Mouse (Mus musculus): ENCODE measurements around the gene Lmo7. TPM values are rescaled to one million over a fixed set of nuclear protein-coding genes. Genes with fewer than 3 reads are reported as not detected.

Lmo7 gene
- total RNA-seq, 2 experiments from 2014 or later, result 147 to 150 TPM

DNA sequence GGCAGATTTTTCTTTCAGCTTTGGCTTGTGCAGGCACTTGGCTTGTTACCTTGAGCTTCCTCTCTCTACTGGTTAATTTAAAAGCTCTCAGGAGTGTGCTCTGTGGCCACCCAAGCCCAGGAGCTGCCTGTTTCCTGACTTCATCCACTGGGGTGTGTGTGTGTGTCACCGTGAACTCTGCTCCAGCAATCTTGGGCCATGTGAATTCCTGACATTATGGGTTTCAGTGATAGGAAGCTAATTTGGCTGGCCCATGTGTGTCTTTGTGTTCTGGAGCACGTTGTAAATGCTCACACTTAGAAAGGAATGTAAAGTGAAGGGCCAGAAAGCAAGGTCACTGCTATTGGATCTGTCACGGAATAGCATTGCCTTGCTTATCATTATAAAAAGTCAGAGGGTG lies 143.1 kb downstream of the Lmo7 start:
- Histone ChIP-seq H3K4me3 (no peak overlapping the region), H3K27ac (no peak overlapping the region)
- no peak for DNase-seq (ENCODE audit: low spot score in 2 of 2)
- TF ChIP-seq CTCF (conservative IDR thresholded peaks at IDR 0.05), result no peak

DNA sequence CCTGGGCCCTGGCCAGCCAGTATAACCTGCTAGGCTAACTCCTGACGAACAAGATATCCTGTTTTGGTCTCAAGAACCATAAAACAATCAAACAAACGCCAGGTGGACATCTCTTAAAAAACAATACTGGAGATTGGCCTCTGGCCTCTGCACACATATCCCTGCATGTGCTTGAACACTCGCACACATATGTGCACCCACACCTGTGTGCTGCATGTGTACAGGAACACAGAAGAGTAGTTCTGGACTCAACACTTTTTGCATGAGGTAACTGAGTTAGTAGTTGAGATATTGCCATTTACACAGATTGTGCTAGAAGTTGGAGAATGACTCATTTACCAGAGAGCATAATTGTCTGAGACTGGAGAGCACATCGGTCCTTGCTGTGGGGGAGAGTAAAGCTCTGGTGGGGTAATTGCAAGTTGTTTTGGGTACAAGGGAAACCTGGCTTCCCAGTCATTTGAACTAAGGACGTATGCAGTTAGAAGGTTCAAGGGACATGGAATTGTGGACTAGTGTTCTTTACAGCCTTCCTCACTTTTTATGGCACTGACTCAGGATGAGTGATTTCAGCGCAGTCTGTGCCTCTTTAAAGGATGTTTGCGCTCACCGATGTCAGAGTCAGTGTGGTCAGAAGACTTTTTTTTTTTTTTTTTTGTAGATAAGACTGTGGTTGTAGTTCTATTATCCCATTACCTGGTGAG lies 148.7 kb downstream of the Lmo7 start:
- Histone ChIP-seq H3K27ac (peak overlapping the region; percentile 75), H3K4me3 (no peak overlapping the region)
- no peak for TF ChIP-seq CTCF (conservative IDR thresholded peaks at IDR 0.05)
- DNase-seq (ENCODE audit: low spot score in 2 of 2), result no peak

DNA sequence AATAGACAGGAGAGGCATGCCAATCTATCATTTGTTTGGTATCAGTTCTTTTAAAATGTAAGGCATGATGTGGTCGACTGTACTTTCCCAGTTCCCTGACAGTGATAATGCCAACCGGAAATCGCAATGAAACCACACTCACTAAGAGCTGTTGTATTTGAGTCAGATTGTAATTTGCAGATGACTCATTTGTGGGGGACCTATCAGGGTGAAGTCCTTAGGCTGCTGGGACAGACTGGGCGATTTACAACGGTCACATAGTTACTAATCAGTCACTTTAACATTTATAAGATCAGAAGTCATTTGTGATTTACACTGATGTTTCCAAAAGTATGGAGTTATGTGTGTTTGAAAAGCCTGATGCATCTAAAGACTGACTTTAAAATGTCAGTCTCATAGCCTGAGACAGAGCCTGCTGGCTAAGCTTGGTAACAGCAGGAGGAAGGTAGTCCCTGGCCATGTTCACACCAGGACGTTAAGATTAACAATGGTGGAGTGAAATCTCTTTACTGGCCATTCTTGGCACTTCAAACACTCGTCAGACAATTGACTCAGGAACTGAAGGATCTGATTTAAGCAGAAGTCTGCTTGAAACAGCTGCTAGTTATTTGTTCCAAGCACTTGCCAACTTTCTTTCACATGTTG lies 149.4 kb downstream of the Lmo7 start:
- peak overlapping the region; percentile 75 for H3K27ac ChIP-seq
- peak; percentile 51 for TF ChIP-seq CTCF (conservative IDR thresholded peaks at IDR 0.05)
- DNase-seq (ENCODE audit: low spot score in 2 of 2), result peak in 1 of 2 experiments; percentile 37
- no peak overlapping the region for H3K4me3 ChIP-seq

DNA sequence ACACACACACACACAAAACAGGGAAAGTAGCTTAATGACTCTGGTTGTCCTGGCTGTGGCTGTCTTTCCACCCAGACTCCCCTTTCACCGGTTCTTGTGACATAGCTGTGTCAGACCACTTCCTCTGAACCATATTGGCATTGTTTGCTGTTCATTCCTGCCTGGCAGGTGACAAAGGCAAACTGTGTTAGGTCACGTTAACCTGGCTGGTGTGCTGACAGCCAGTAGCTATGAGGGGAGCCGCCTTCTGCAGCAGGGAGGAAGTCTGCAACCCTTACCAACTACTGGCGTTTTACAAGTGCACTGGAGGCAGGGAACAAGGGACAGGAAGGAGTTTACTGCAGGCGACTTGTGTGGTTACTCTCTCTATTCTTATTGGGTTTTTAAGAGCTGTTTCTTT lies 153.2 kb downstream of the Lmo7 start:
- no peak for DNase-seq (ENCODE audit: low spot score in 2 of 2)
- Histone ChIP-seq H3K27ac (no peak overlapping the region), H3K4me3 (no peak overlapping the region)
- no peak for TF ChIP-seq CTCF (conservative IDR thresholded peaks at IDR 0.05)

DNA sequence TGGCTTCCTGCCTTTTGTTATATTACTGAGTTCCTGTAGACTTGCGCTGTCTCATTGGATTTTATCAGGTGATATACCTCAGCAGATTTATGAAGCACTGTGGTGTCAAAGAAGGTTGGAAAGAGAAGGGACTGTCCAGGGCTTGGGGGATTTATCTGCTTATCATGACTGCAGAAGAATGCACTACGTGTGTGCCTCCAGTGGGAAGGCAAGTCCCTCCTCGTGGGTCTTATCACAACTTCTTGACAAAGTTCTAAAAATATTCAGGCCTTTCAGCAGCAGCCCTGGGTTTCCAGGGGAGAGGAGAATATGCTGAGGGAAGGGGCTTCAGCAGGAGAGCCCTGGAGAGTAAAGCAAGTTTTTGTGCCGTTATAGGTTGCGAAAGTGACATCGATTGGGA lies 154.0 kb downstream of the Lmo7 start:
- Histone ChIP-seq H3K4me3 (no peak overlapping the region), H3K27ac (no peak overlapping the region)
- DNase-seq (ENCODE audit: low spot score in 2 of 2), result no peak
- no peak for TF ChIP-seq CTCF (conservative IDR thresholded peaks at IDR 0.05)

DNA sequence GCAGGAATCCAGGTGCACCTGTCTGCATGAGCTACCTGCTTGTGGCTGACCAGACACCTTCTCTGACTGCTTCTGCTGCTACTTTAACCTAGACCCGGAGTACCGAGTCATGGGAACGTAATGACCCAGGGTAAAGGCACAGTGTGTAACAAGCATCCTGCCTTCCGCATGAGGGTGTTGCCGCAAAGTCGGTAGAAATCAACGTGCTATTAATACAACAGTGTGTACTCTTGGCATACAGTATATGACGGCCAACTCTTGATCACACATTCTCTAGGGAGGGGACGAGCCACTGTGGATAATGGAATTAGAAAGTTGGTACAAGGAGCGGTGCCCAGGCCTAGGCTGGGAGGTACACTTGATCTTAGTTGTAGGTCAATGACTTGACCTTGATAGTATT lies 156.6 kb downstream of the Lmo7 start:
- Histone ChIP-seq H3K4me3 (no peak overlapping the region), H3K27ac (no peak overlapping the region)
- DNase-seq (ENCODE audit: low spot score in 2 of 2), result no peak
- TF ChIP-seq CTCF (conservative IDR thresholded peaks at IDR 0.05), result no peak

DNA sequence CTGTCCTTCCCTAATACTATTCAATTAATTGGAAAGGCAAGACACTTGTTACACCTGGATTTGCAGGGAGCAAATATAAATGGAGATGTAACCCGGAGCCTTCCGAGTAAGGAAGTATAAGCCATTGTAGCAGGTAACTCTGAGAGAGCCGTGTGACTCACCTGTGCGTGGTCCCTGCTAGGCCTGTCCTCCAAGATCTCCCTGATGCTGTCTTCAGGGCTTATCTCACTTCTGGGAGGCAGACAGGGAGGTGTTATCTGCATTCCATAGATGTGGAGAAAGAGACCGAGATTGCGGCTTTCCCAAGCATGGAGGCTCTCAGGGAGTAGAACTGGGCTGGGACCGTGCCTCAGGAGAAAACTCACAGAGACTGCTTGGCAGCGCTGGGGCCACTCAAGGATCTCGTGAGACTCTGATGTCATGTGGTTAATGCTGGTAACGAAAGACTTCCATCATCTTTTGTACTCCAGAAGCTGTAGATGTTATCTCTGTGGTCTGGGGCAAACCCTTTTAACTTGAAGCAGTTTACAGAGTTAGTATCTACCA lies 162.2 kb downstream of the Lmo7 start:
- DNase-seq (ENCODE audit: low spot score in 2 of 2), result no peak
- H3K4me3 ChIP-seq, result no peak overlapping the region
- H3K27ac ChIP-seq, result 0 out of 2 replicates have a peak overlapping the region, but pooled peaks have one; percentile 10
- no peak for TF ChIP-seq CTCF (conservative IDR thresholded peaks at IDR 0.05)

DNA sequence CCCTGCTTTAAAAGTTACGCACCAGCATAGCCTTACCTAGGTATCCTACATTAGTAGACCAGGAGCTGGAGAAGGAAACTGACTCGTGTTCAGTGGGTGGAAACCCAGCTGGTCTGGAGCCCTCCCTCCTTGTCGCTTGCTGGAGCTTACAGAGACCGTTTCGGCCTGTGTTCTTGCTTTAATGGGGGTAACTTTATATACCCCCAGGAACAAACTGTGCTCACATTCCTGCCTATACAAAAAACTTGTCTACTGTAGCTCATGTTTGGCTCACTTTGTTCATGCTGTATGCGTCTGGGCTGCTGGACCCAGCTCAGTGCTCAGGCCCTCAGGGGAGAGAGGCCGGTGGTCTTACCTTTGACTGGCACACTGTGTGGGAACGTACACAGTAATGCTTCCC lies 162.7 kb downstream of the Lmo7 start:
- Histone ChIP-seq H3K4me3 (no peak overlapping the region), H3K27ac (0 out of 2 replicates have a peak overlapping the region, but pooled peaks have one; percentile 32)
- DNase-seq (ENCODE audit: low spot score in 2 of 2), result no peak
- TF ChIP-seq CTCF (conservative IDR thresholded peaks at IDR 0.05), result no peak

DNA sequence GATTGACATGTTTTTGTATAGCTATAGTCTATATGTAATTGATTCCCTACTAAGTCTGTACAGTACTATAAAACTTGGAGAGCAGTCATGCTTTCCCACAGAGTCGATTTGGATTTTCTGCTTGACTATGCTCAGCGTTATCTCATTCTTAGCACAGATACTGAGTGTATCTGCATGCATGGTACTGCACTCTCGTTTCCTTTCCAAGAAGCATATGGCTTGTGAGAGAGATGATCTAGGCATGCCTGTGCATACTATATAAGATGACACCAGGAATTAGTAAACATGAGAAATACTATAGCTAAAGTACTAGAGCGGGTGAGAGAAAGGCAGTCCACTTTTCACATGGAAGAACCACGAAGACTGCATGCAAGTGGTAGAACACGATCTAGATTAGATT lies 163.5 kb downstream of the Lmo7 start:
- no peak for TF ChIP-seq CTCF (conservative IDR thresholded peaks at IDR 0.05)
- Histone ChIP-seq H3K4me3 (no peak overlapping the region), H3K27ac (peak overlapping the region; percentile 32; the same call in 1 of the 2 replicates)
- DNase-seq (ENCODE audit: low spot score in 2 of 2), result no peak

DNA sequence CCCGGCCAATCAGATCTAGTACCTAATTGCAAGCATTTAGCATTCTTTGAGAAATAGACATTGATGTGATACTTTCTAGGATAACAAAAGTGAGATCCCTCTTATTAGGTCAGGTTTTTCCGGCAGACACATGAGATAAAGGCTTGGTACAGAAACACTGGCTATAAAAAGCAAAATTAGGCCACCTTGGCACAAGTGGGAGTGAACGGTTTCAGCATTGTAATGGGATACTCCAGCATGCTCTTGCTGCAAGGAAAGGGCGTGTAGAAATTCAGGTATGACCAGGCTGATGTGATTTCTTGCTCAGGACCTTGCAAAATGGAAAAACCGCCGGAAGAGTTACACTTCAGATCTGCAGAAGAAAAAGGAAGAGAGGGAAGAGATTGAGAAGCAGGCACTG lies 168.5 kb downstream of the Lmo7 start:
- H3K4me3 ChIP-seq, result no peak overlapping the region
- no peak for DNase-seq (ENCODE audit: low spot score in 2 of 2)
- no peak for TF ChIP-seq CTCF (conservative IDR thresholded peaks at IDR 0.05)
- H3K27ac ChIP-seq, result no peak overlapping the region

DNA sequence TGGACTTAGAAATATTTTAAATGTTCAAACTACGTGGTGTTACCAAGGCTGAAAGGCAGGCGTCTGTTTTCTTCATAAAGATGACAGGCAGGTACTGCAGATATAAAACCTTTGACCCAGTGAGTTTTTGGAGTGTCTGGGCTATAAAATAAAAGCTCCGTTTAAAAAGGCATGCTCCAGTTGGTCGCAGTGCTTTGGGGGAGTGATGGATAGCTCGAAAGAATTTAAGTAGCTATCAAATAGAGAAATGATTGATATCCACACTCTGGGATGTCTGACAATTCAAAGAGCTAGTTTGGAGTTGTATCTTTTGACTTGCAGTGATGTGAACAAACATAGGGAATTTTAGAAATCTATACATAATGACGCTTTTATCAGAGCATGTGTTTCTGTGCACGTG lies 171.7 kb downstream of the Lmo7 start:
- Histone ChIP-seq H3K4me3 (no peak overlapping the region), H3K27ac (no peak overlapping the region)
- no peak for TF ChIP-seq CTCF (conservative IDR thresholded peaks at IDR 0.05)
- DNase-seq (ENCODE audit: low spot score in 2 of 2), result no peak

DNA sequence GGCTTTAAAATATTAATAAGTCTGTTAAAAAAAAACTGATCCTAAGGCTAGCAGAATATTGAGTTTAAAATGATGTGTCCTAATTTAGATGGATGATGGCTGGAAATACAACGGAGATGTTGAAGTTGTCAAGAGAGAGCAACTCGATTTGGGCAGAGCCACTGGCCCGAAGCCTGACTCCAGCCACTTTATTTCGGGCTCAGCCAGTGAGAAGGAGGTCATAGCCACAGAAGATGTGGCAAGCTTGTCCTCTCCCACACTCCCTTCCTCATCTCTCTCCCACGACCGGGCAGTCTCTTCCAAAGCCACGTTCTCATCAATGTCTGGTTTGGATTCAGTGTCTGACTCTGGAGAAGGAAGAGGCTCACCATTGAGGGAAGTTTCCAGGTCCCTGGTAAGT lies 172.2 kb downstream of the Lmo7 start:
- no peak for TF ChIP-seq CTCF (conservative IDR thresholded peaks at IDR 0.05)
- Histone ChIP-seq H3K4me3 (no peak overlapping the region), H3K27ac (peak overlapping the region; percentile 37; the same call in 1 of the 2 replicates)
- no peak for DNase-seq (ENCODE audit: low spot score in 2 of 2)

DNA sequence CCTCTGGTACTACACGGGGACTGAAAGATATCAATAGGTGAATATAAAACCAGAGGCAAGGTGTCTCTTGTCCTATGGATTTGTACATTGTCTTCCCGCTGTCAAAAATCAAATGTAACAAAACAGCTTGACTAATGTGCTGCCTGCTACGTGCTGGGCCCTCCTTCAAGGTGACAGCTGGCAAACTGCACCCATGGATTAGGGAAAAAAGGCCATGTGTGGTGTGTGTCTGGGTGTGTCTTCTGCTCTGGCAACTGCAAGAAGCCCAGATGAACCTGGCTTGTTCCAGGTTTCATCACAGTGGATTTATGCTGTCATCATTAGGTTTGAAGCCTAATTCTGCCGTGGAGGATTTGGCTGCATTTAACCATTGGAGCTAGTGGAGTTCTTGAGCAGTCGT lies 174.0 kb downstream of the Lmo7 start:
- H3K27ac ChIP-seq, result peak overlapping the region; percentile 39; the same call in 1 of the 2 replicates
- no peak for DNase-seq (ENCODE audit: low spot score in 2 of 2)
- TF ChIP-seq CTCF (conservative IDR thresholded peaks at IDR 0.05), result no peak
- H3K4me3 ChIP-seq, result no peak overlapping the region

DNA sequence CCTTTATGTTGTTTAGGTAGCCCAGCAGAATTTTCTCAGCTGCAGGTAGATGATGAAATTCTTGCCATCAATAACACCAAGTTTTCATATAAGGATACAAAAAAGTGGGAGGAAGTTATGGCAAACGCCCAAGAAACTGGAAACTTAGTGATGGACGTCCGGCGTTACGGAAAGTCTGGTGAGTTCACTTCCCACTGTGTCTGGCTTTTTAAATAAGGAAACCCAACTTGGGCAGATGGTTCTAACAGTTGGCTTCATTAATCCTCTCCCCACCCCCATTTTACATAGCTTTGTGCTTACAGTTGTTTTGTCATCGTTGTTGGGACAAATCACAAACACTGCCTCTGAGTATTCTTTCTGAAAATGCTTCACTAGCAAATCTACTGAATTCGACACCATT lies 182.2 kb downstream of the Lmo7 start:
- no peak for TF ChIP-seq CTCF (conservative IDR thresholded peaks at IDR 0.05)
- no peak overlapping the region for H3K4me3 ChIP-seq
- H3K27ac ChIP-seq, result no peak overlapping the region
- peak in 1 of 2 experiments; percentile 39 for DNase-seq (ENCODE audit: low spot score in 2 of 2)
